Mouse (Mus musculus) thymus, adult 2 months (tissue): Measurements from ENCODE around the gene Tasp1.

Experiments used
- CTCF ChIP-seq: fragments of 200-500 bp; IDR thresholded peaks from 2 replicates; pipeline ENCODE4 v1.5.1; 2012; ENCODE audit warnings: mild to moderate bottlenecking, control low read depth, low read length, moderate library complexity, borderline replicate concordance; ENCODE audit not compliant: control insufficient read depth, poor library complexity, insufficient read depth; ENCODE audit errors: extremely low read depth
- POLR2A ChIP-seq: fragments of 200-500 bp; IDR thresholded peaks from 2 replicates; pipeline ENCODE4 v1.6.1; 2012; ENCODE audit warnings: mild to moderate bottlenecking, low read length, control low read depth, moderate library complexity; ENCODE audit not compliant: control insufficient read depth, poor library complexity, insufficient read depth; ENCODE audit errors: extremely low read depth

GRCm38 (mm10) chr2:139784946-139785345, 281.7 kb downstream of the Tasp1 start:
- no peak for TF ChIP-seq POLR2A
- no peak for TF ChIP-seq CTCF
